Mouse (Mus musculus): ENCODE measurements around the gene Gm10974. TPM values are rescaled to one million over a fixed set of nuclear protein-coding genes. Genes with fewer than 3 reads are reported as not detected.

Gene Gm10974
- polyA plus RNA-seq, 1 experiment from 2014 or later = not detected

DNA sequence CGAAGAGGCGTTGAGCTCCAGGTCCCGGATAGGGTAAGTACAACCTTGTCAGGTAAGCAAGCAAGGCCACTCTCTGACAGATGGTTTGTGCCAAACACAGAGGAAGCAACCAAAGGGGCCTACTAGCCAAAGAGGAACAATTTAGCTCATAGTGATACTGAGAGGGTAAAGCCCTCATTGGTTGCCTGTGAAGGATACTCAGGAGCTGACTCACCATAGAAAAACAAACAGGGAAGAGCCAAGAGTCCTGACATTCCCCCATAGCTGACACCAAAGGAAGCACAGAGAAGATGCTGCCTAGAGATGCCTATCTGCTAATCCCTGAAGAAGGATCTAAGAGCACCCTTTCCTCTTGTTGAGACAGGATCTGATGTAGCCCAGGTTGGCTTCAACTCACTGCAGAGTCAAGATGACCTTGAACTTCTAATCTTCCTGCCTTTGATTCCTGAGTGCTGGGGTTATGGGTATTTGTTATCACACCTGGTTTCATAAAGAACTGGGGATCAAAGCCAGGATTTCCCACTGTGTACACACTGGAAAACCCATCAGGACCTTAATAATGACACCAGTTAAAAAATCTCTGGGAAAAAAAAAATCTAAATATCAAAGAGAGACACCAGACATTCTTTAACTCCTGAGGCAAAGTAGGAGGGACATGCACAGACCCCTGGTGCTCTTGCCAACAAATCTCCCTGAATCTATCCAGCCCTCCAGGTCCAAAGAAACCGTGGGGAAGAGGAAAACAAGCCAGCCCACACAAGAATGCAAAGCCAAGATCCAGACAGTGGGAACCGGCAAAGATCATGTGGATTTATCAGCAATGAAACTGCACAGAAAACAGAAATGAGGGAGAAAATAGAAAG is 3.6 kb downstream of the Gm10974 start:
- Histone ChIP-seq H3K27ac (ENCODE audit: low read depth, low read length) (no peak overlapping the region), H3K9ac (ENCODE audit: low read length) (no peak overlapping the region), H3K27me3 (ENCODE audit: control insufficient read depth, insufficient read depth, low read length) (no peaks in the 10 kb centered on the region), H3K36me3 (ENCODE audit: control insufficient read depth, insufficient read depth, low read length) (no peaks in the 10 kb centered on the region), H3K4me1 (replicated peaks; ENCODE audit: control insufficient read depth, insufficient read depth, low read length) (no peaks in the 10 kb centered on the region), H3K4me2 (ENCODE audit: low read depth, low read length, severe bottlenecking) (no peak overlapping the region), H3K9me3 (ENCODE audit: control insufficient read depth, low read length) (no peaks in the 10 kb centered on the region), H3K4me3 (ENCODE audit: low read depth, low read length) (no peak overlapping the region)
- ATAC-seq (replicated peaks; ENCODE audit: low FRiP score) = no peak
- 80% methylated on average over 5 of the region's 5 CpGs for WGBS
- DNase-seq (ENCODE audit: low spot score) = peak; percentile 28

DNA sequence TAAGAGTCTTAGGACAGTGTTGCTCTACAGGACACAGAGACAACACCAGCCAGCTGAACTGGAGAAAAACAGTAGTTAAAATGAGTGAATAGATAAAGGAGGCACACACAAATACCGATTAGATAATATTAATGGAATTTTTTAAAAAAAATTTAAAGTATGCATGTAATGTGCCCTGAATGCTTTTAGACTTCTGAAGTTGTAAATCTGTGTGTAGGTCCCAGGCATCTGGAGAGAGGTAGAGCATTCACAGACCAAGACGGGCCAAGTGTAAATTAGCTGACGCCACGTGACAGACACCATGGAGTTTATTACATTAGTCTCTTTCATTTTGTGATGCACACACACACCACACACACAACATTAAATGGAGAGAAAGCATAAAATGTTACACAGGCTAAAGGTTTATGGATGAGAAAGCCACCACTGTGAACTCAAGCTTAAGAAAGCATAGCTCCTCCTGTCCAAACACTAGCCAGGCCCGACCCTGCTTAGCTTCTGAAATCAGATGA is 4.3 kb downstream of the Gm10974 start:
- no peak for ATAC-seq (replicated peaks; ENCODE audit: low FRiP score)
- no peak overlapping the region for H3K4me2 ChIP-seq (ENCODE audit: low read depth, low read length, severe bottlenecking)
- H3K4me1 ChIP-seq (replicated peaks; ENCODE audit: control insufficient read depth, insufficient read depth, low read length) = no peaks in the 10 kb centered on the region
- WGBS = 84% methylated on average over 5 of the region's 5 CpGs
- no peaks in the 10 kb centered on the region for H3K27me3 ChIP-seq (ENCODE audit: control insufficient read depth, insufficient read depth, low read length)
- H3K36me3 ChIP-seq (ENCODE audit: control insufficient read depth, insufficient read depth, low read length) = no peaks in the 10 kb centered on the region
- no peak overlapping the region for H3K4me3 ChIP-seq (ENCODE audit: low read depth, low read length)
- H3K9me3 ChIP-seq (ENCODE audit: control insufficient read depth, low read length) = no peaks in the 10 kb centered on the region
- no peak overlapping the region for H3K9ac ChIP-seq (ENCODE audit: low read length)
- H3K27ac ChIP-seq (ENCODE audit: low read depth, low read length) = no peak overlapping the region
- DNase-seq (ENCODE audit: low spot score) = no peak

DNA sequence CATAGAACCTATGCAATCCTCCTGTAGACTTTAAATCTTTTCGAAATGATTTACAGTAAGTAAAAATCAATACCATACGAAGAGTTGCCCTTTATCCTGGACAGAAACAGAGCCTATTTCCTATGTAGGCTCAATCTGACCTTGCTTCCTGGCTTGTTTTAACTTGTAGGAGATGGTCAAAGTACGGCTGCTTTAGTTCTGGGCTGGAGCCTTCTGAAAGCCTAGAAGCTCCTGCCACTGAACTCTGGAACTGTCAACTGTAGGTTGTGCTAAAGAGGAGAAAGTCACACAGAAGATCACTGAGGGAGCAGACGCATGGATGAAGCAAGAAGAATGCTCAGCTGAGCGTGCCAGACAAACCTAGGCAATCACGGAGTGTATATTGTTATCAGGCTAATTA is 5.3 kb downstream of the Gm10974 start:
- Histone ChIP-seq H3K9me3 (ENCODE audit: control insufficient read depth, low read length) (no peaks in the 10 kb centered on the region), H3K4me2 (ENCODE audit: low read depth, low read length, severe bottlenecking) (no peak overlapping the region), H3K4me1 (replicated peaks; ENCODE audit: control insufficient read depth, insufficient read depth, low read length) (no peaks in the 10 kb centered on the region), H3K27ac (ENCODE audit: low read depth, low read length) (no peak overlapping the region), H3K27me3 (ENCODE audit: control insufficient read depth, insufficient read depth, low read length) (no peaks in the 10 kb centered on the region), H3K4me3 (ENCODE audit: low read depth, low read length) (no peak overlapping the region), H3K9ac (ENCODE audit: low read length) (no peak overlapping the region), H3K36me3 (ENCODE audit: control insufficient read depth, insufficient read depth, low read length) (no peaks in the 10 kb centered on the region)
- WGBS = 91% methylated on average over 6 of the region's 6 CpGs
- DNase-seq (ENCODE audit: low spot score) (peak; percentile 23), ATAC-seq (replicated peaks; ENCODE audit: low FRiP score) (no peak)

GRCm38 (mm10) chr7:66373391-66373790 is 7.7 kb downstream of the Gm10974 start:
- Histone ChIP-seq H3K27ac (ENCODE audit: low read depth, low read length) (no peak overlapping the region), H3K36me3 (ENCODE audit: control insufficient read depth, insufficient read depth, low read length) (no peaks in the 10 kb centered on the region), H3K27me3 (ENCODE audit: control insufficient read depth, insufficient read depth, low read length) (no peaks in the 10 kb centered on the region), H3K9me3 (ENCODE audit: control insufficient read depth, low read length) (no peaks in the 10 kb centered on the region), H3K9ac (ENCODE audit: low read length) (no peak overlapping the region), H3K4me3 (ENCODE audit: low read depth, low read length) (no peak overlapping the region), H3K4me2 (ENCODE audit: low read depth, low read length, severe bottlenecking) (no peak overlapping the region), H3K4me1 (replicated peaks; ENCODE audit: control insufficient read depth, insufficient read depth, low read length) (no peaks in the 10 kb centered on the region)
- DNase-seq (ENCODE audit: low spot score) (peak; percentile 33), ATAC-seq (replicated peaks; ENCODE audit: low FRiP score) (no peak)
- WGBS = 89% methylated on average over 3 of the region's 3 CpGs

- no peak overlapping the region for H3K27ac ChIP-seq (ENCODE audit: low read depth, low read length)
- H3K27me3 ChIP-seq (ENCODE audit: control insufficient read depth, insufficient read depth, low read length) = no peaks in the 10 kb centered on the region
Observed at GRCm38 (mm10) chr7:66375736-66376135, 10.0 kb downstream of the Gm10974 start.

GRCm38 (mm10) chr7:66376560-66376959 is 10.9 kb downstream of the Gm10974 start:
- H3K9ac ChIP-seq (ENCODE audit: low read length) = no peak overlapping the region
- no peak overlapping the region for H3K4me3 ChIP-seq (ENCODE audit: low read depth, low read length)
- DNase-seq (ENCODE audit: low spot score) = no peak
- ATAC-seq (replicated peaks; ENCODE audit: low FRiP score) = no peak
- no peaks in the 10 kb centered on the region for H3K4me1 ChIP-seq (replicated peaks; ENCODE audit: control insufficient read depth, insufficient read depth, low read length)
- no peak overlapping the region for H3K27ac ChIP-seq (ENCODE audit: low read depth, low read length)
- H3K9me3 ChIP-seq (ENCODE audit: control insufficient read depth, low read length) = no peaks in the 10 kb centered on the region
- no peak overlapping the region for H3K4me2 ChIP-seq (ENCODE audit: low read depth, low read length, severe bottlenecking)
- no peaks in the 10 kb centered on the region for H3K27me3 ChIP-seq (ENCODE audit: control insufficient read depth, insufficient read depth, low read length)
- 87% methylated on average over 10 of the region's 10 CpGs for WGBS
- no peaks in the 10 kb centered on the region for H3K36me3 ChIP-seq (ENCODE audit: control insufficient read depth, insufficient read depth, low read length)

More at GRCm38 (mm10) chr7:66375736-66376135, 10.0 kb downstream of the Gm10974 start:
- Histone ChIP-seq H3K4me2 (ENCODE audit: low read depth, low read length, severe bottlenecking) (no peak overlapping the region), H3K4me3 (ENCODE audit: low read depth, low read length) (no peak overlapping the region), H3K9ac (ENCODE audit: low read length) (no peak overlapping the region), H3K36me3 (ENCODE audit: control insufficient read depth, insufficient read depth, low read length) (no peaks in the 10 kb centered on the region), H3K4me1 (replicated peaks; ENCODE audit: control insufficient read depth, insufficient read depth, low read length) (no peaks in the 10 kb centered on the region), H3K9me3 (ENCODE audit: control insufficient read depth, low read length) (no peaks in the 10 kb centered on the region)
- WGBS = 81% methylated on average over 4 of the region's 4 CpGs
- DNase-seq (ENCODE audit: low spot score) (no peak), ATAC-seq (replicated peaks; ENCODE audit: low FRiP score) (no peak)

DNA sequence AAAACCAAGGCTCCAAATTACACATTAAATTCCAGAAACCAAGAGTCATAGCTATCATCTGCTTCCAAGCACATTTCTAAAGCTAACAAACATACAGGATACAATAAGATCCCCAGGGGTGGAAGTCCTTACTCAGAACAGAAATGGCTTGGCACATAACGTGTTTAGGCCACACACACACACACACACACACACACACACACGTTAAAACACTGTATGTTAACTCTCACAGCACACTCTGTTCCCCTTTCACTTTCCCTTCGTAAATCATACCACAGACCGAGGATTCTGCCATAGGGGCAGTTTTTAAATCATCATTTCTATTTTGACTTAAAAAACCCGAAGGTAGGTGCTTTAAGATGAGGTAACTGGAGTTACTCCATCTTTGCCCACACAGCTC is 18.5 kb downstream of the Gm10974 start:
- 87% methylated on average over 5 of the region's 5 CpGs for WGBS
- peaks cover 5% of the 10 kb centered on the region for H3K4me1 ChIP-seq (replicated peaks; ENCODE audit: control insufficient read depth, insufficient read depth, low read length)
- no peak for ATAC-seq (replicated peaks; ENCODE audit: low FRiP score)

DNA sequence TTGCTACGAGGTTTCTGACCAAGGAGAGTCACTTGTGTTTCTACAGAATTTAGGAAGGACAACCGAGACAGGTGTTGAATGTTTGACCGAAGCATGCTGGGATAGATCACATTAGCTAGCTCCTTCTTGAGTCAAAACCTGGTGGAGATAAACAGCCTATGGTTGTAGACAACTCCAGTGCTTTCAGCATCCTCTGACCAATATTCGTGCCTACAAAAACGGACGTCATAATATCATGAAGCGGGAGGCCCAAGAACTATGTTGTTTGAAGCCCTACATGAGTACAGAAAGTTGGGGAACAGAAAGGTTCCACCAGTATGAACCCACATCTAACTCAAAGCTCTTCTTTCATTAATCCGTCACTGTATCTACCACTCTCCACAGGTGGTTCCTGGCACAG is 19.2 kb downstream of the Gm10974 start:
- WGBS = 93% methylated on average over 8 of the region's 8 CpGs

More for the DNA sequence above, 18.5 kb downstream of the Gm10974 start:
- Histone ChIP-seq H3K4me3 (ENCODE audit: low read depth, low read length) (no peak overlapping the region), H3K27ac (ENCODE audit: low read depth, low read length) (no peak overlapping the region), H3K9ac (ENCODE audit: low read length) (no peak overlapping the region), H3K36me3 (ENCODE audit: control insufficient read depth, insufficient read depth, low read length) (no peaks in the 10 kb centered on the region), H3K9me3 (ENCODE audit: control insufficient read depth, low read length) (no peaks in the 10 kb centered on the region), H3K4me2 (ENCODE audit: low read depth, low read length, severe bottlenecking) (no peak overlapping the region), H3K27me3 (ENCODE audit: control insufficient read depth, insufficient read depth, low read length) (no peaks in the 10 kb centered on the region; the same call in 1 of the 2 replicates)
- DNase-seq (ENCODE audit: low spot score) = no peak

More for the DNA sequence above, 19.2 kb downstream of the Gm10974 start:
- no peaks in the 10 kb centered on the region for H3K9me3 ChIP-seq (ENCODE audit: control insufficient read depth, low read length)
- peaks cover 5% of the 10 kb centered on the region for H3K4me1 ChIP-seq (replicated peaks; ENCODE audit: control insufficient read depth, insufficient read depth, low read length)
- no peak for ATAC-seq (replicated peaks; ENCODE audit: low FRiP score)
- H3K27me3 ChIP-seq (ENCODE audit: control insufficient read depth, insufficient read depth, low read length) = no peaks in the 10 kb centered on the region; the same call in 1 of the 2 replicates
- no peak overlapping the region for H3K4me2 ChIP-seq (ENCODE audit: low read depth, low read length, severe bottlenecking)
- no peak overlapping the region for H3K4me3 ChIP-seq (ENCODE audit: low read depth, low read length)
- H3K9ac ChIP-seq (ENCODE audit: low read length) = no peak overlapping the region
- DNase-seq (ENCODE audit: low spot score) = no peak
- H3K27ac ChIP-seq (ENCODE audit: low read depth, low read length) = no peak overlapping the region
- H3K36me3 ChIP-seq (ENCODE audit: control insufficient read depth, insufficient read depth, low read length) = no peaks in the 10 kb centered on the region
